Mouse (Mus musculus) forebrain, postnatal 0 days (tissue): ENCODE results near the gene Iqcf5. TPM values are rescaled to one million over a fixed set of nuclear protein-coding genes. Genes with fewer than 3 reads are reported as not detected.

ENCODE experiments used
- ATAC-seq: fragments of 200-750 bp; cut with Nextera tagmentation; 2 replicates; pipeline ENCODE4 v1.8.0; 2017; ENCODE audit warnings: mild to moderate bottlenecking, moderate library complexity
- DNase-seq: peaks from one replicate; pipeline ENCODE4 v3.0.0-alpha.2; 2015
- H3K27ac ChIP-seq: fragments of 300-500 bp; sonication (generic); 2 replicates; pipeline ENCODE4 v1.5.1; 2014; ENCODE audit warnings: low read depth, mild to moderate bottlenecking, antibody characterized with exemption, low read length, moderate library complexity, mixed read lengths
- H3K27me3 ChIP-seq: fragments of 300-500 bp; sonication (generic); 2 replicates; pipeline ENCODE4 v1.6.1; 2014; ENCODE audit warnings: mild to moderate bottlenecking, low read length, mixed read lengths; ENCODE audit not compliant: insufficient read depth
- H3K36me3 ChIP-seq: fragments of 300-500 bp; sonication (generic); 2 replicates; pipeline ENCODE4 v1.6.1; 2014; ENCODE audit warnings: mild to moderate bottlenecking, moderate library complexity; ENCODE audit not compliant: insufficient read depth
- H3K4me1 ChIP-seq: fragments of 300-500 bp; sonication (generic); 2 replicates; pipeline ENCODE4 v1.6.1; 2014; ENCODE audit warnings: antibody characterized with exemption; ENCODE audit not compliant: insufficient read depth
- H3K4me2 ChIP-seq: fragments of 300-500 bp; sonication (generic); 2 replicates; pipeline ENCODE4 v1.6.1; 2014; ENCODE audit warnings: low read depth, mild to moderate bottlenecking, moderate library complexity
- H3K4me3 ChIP-seq: fragments of 300-500 bp; sonication (generic); 2 replicates; pipeline ENCODE4 v1.5.1; 2014; ENCODE audit warnings: low read depth, low read length, mixed read lengths
- H3K9ac ChIP-seq: fragments of 300-500 bp; sonication (generic); 2 replicates; pipeline ENCODE4 v1.6.1; 2014; ENCODE audit warnings: mild to moderate bottlenecking
- H3K9me3 ChIP-seq: fragments of 300-500 bp; sonication (generic); 2 replicates; pipeline ENCODE4 v1.6.1; 2016; ENCODE audit warnings: low read length
- CTCF ChIP-seq: sonication (generic); IDR thresholded peaks from 2 replicates; pipeline ENCODE4 v1.5.1; 2016; ENCODE audit warnings: antibody characterized with exemption, control low read depth, low read depth
- WGBS: fragments of 180-500 bp; shearing (Covaris S2); extraction: QIAGEN DNeasy Blood & Tissue Kit; methylation state at CpG from one replicate; pipeline ENCODE4 v1.1.7; 2014; 5-methylcytosine and 5-hydroxymethylcytosine counted together
- polyA plus RNA-seq: library from polyadenylated mRNA; unstranded; fragments of >200 nt; fragmentation: Nextera tagmentation; extraction: Ambion mirVana; gene quantifications from 2 replicates; pipeline ENCODE4 v1.2.1, GENCODE M21; 2015
- total RNA-seq: library from RNA; depleted of rRNA; stranded (reverse); fragments of >200 nt; gene quantifications from 2 replicates; pipeline ENCODE4 v1.2.3, GENCODE M21; 2014

The Iqcf5 gene
- total and polyA plus RNA-seq, 2 experiments from 2014 or later, result 0.41 TPM; not detected in 1

- H3K4me2 ChIP-seq, result no peak within 1 kb of the TSS
- H3K27ac ChIP-seq, result no peak within 1 kb of the TSS
- H3K4me1 ChIP-seq, result no peaks in the 10 kb centered on the region
- no peaks in the 10 kb centered on the region for H3K9me3 ChIP-seq
- H3K9ac ChIP-seq, result no peak within 1 kb of the TSS
- DNase-seq (no peak), ATAC-seq (no peak)
- no peaks in the 10 kb centered on the region for H3K27me3 ChIP-seq
- no peak within 1 kb of the TSS for H3K4me3 ChIP-seq
- TF ChIP-seq CTCF, result no peak
- H3K36me3 ChIP-seq, result no peaks in the 10 kb centered on the region
- 94% methylated on average over 6 of the region's 6 CpGs for WGBS
These were observed 14.7 kb upstream of the Iqcf5 start, which contains the start of gene Iqcf1 for GRCm38 (mm10) chr9:106499667-106500066. Gene Iqcf1 (plus strand): TSS chr9:106499967.

GRCm38 (mm10) chr9:106501846-106502245 is 12.5 kb upstream of the Iqcf5 start:
- 90% methylated on average over 22 of the region's 22 CpGs for WGBS
- no peak for TF ChIP-seq CTCF
- DNase-seq, result no peak
- Histone ChIP-seq H3K4me1 (no peaks in the 10 kb centered on the region), H3K4me3 (no peak overlapping the region), H3K27me3 (no peaks in the 10 kb centered on the region), H3K36me3 (no peaks in the 10 kb centered on the region), H3K27ac (no peak overlapping the region), H3K9me3 (no peaks in the 10 kb centered on the region), H3K4me2 (no peak overlapping the region), H3K9ac (no peak overlapping the region)
- no peak for ATAC-seq

GRCm38 (mm10) chr9:106504246-106504645 is 10.1 kb upstream of the Iqcf5 start:
- Histone ChIP-seq H3K36me3 (no peaks in the 10 kb centered on the region), H3K9me3 (no peaks in the 10 kb centered on the region), H3K9ac (no peak overlapping the region), H3K4me3 (no peak overlapping the region), H3K4me1 (no peaks in the 10 kb centered on the region), H3K27ac (no peak overlapping the region), H3K27me3 (no peaks in the 10 kb centered on the region), H3K4me2 (no peak overlapping the region)
- DNase-seq (no peak), ATAC-seq (no peak)
- WGBS, result 75% methylated on average over 6 of the region's 6 CpGs
- TF ChIP-seq CTCF, result no peak

GRCm38 (mm10) chr9:106509356-106509755 is 5.0 kb upstream of the Iqcf5 start:
- no peaks in the 10 kb centered on the region for H3K27me3 ChIP-seq
- H3K9ac ChIP-seq, result no peak overlapping the region
- DNase-seq, result peak; percentile 16
- no peaks in the 10 kb centered on the region for H3K9me3 ChIP-seq
- TF ChIP-seq CTCF, result no peak
- H3K4me2 ChIP-seq, result no peak overlapping the region
- no peak overlapping the region for H3K27ac ChIP-seq
- WGBS, result 74% methylated on average over 10 of the region's 10 CpGs
- no peaks in the 10 kb centered on the region for H3K36me3 ChIP-seq
- H3K4me3 ChIP-seq, result no peak overlapping the region
- ATAC-seq, result no peak
- H3K4me1 ChIP-seq, result peaks cover 6% of the 10 kb centered on the region

GRCm38 (mm10) chr9:106512729-106513450 is 1.5 kb upstream of the Iqcf5 start:
- Histone ChIP-seq H3K27me3 (no peaks in the 10 kb centered on the region), H3K27ac (peak overlapping the region; percentile 51), H3K4me2 (no peak overlapping the region), H3K36me3 (no peaks in the 10 kb centered on the region), H3K4me3 (no peak overlapping the region), H3K9me3 (no peaks in the 10 kb centered on the region), H3K9ac (no peak overlapping the region), H3K4me1 (peaks cover 6% of the 10 kb centered on the region)
- DNase-seq, result peak; percentile 68
- ATAC-seq, result peak; percentile 83
- no peak for TF ChIP-seq CTCF
- 35% methylated on average over 13 of the region's 13 CpGs for WGBS

- Histone ChIP-seq H3K27me3 (no peaks in the 10 kb centered on the region), H3K9ac (no peak overlapping the region), H3K9me3 (no peaks in the 10 kb centered on the region), H3K4me1 (peaks cover 6% of the 10 kb centered on the region), H3K4me3 (no peak overlapping the region), H3K36me3 (no peaks in the 10 kb centered on the region), H3K4me2 (no peak overlapping the region), H3K27ac (peak overlapping the region; percentile 51)
- DNase-seq, result no peak
- WGBS, result 73% methylated on average over 6 of the region's 6 CpGs
- no peak for TF ChIP-seq CTCF
- ATAC-seq, result 0 out of 2 replicates have a peak, but pooled peaks have one; percentile 1
These were observed 807 bp upstream of the Iqcf5 start for GRCm38 (mm10) chr9:106513566-106513965.

GRCm38 (mm10) chr9:106519433-106519832 is 5.1 kb downstream of the Iqcf5 start:
- WGBS, result 65% methylated on average over 2 of the region's 2 CpGs
- Histone ChIP-seq H3K27ac (no peak overlapping the region), H3K36me3 (no peaks in the 10 kb centered on the region), H3K4me1 (no peaks in the 10 kb centered on the region), H3K9me3 (no peaks in the 10 kb centered on the region), H3K4me2 (no peak overlapping the region), H3K9ac (no peak overlapping the region), H3K4me3 (no peak overlapping the region), H3K27me3 (no peaks in the 10 kb centered on the region)
- TF ChIP-seq CTCF, result no peak
- ATAC-seq, result no peak
- no peak for DNase-seq
